Mouse (Mus musculus): ENCODE measurements at regions not wholly inside any gene's neighbourhood (a gene's known extent, or its start where the extent isn't known, plus 50 kb on each side); places are given as distances from the start of the nearest gene placed in this dataset.
A peak's percentile ranks its signal among the peaks of the same experiment; 100 is the strongest.
"Not testable (repeated sequence)": the region's sequence is repeated elsewhere in the genome, so short reads cannot be mapped to it uniquely, and the experiment has no call there.

GRCm38 (mm10) chr3:157371509-157371908 is 162.5 kb upstream of the Zranb2 start:
- no peak for DNase-seq (ENCODE audit: low spot score in 2 of 2)

GRCm38 (mm10) chr3:157373333-157373732 is 160.6 kb upstream of the Zranb2 start:
- DNase-seq (ENCODE audit: low spot score in 2 of 2), result no peak

- DNase-seq (ENCODE audit: low spot score in 2 of 2), result no peak
Measured at GRCm38 (mm10) chr3:157374178-157374577, 159.8 kb upstream of the Zranb2 start.

GRCm38 (mm10) chr3:157377531-157377930 is 156.4 kb upstream of the Zranb2 start:
- no peak for DNase-seq (ENCODE audit: low spot score in 2 of 2)

GRCm38 (mm10) chr3:157378127-157378526 is 155.8 kb upstream of the Zranb2 start:
- no peak for DNase-seq (ENCODE audit: low spot score in 2 of 2)

- DNase-seq (ENCODE audit: low spot score in 2 of 2), result no peak
Measured at GRCm38 (mm10) chr3:157391835-157392234, 142.1 kb upstream of the Zranb2 start.

GRCm38 (mm10) chr3:157393903-157394302 is 140.1 kb upstream of the Zranb2 start:
- no peak for DNase-seq (ENCODE audit: low spot score in 2 of 2)

- no peak for DNase-seq (ENCODE audit: low spot score in 2 of 2)
Measured at GRCm38 (mm10) chr3:157399909-157400308, 134.1 kb upstream of the Zranb2 start.

- no peak for DNase-seq (ENCODE audit: low spot score in 2 of 2)
Measured at GRCm38 (mm10) chr3:157404054-157404453, 129.9 kb upstream of the Zranb2 start.

- not testable (repeated sequence) for DNase-seq (ENCODE audit: low spot score in 2 of 2)
Measured at GRCm38 (mm10) chr3:157423447-157423846, 110.5 kb upstream of the Zranb2 start.

- DNase-seq (ENCODE audit: low spot score in 2 of 2), result no peak
Measured at GRCm38 (mm10) chr3:157426720-157427119, 107.2 kb upstream of the Zranb2 start.

GRCm38 (mm10) chr3:157449794-157450193 is 84.2 kb upstream of the Zranb2 start:
- peak; percentile 20 to 38 for DNase-seq (ENCODE audit: low spot score in 2 of 2)

- no peak for DNase-seq (ENCODE audit: low spot score in 2 of 2)
Measured at GRCm38 (mm10) chr3:157471600-157471999, 62.4 kb upstream of the Zranb2 start.

- DNase-seq (ENCODE audit: low spot score in 2 of 2), result no peak
Measured at GRCm38 (mm10) chr3:157472674-157473073, 61.3 kb upstream of the Zranb2 start.

- no peak for DNase-seq (ENCODE audit: low spot score in 2 of 2)
Measured at GRCm38 (mm10) chr3:157477731-157478130, 56.2 kb upstream of the Zranb2 start.

Data from frontal cortex, postnatal 25 days (tissue).